In the genomic region with DNA sequence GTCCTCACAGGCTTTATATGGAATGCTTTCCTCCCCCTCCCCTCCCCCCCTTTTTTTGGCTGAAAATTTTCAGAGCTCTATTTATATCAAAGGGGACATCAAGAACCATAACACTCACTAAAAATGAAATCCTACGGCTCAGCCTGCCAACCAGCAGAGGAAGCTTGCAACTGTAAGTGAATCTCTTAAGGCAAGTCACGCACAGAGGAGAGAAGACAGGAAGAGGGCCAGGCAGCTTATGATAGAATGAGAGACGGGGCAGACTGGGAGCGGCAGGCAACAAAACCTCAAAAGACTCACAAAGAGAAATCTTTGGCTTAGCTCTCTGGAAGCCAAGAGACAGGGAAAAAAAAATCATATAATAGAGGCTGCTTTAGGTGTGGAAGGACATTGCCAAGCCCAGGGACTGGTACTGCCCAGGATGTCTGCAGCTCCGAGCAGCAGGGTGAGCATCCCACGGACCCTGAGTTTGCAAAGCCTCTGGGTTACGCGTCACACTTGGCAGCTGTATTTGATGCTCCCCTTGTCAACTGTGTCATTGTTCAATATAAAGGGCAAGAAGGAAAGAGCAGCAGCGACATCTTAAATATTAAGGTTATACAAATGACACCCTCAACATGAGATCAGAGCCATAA, we compare ENCODE assay signal across 16 mouse cellular contexts.
A peak's percentile ranks its signal among the peaks of the same experiment; 100 is the strongest.
DNase-seq lines count a peak whose midpoint lies in the region; ATAC-seq and TF ChIP-seq lines count a peak whose summit lies in the region.
"Had no signal": no experiment of that assay in that cellular context is flagged by ENCODE, and none has a peak within 500 bp of the region (broad histone marks: within the 10 kb centered on the region; RNA-seq: fewer than 3 reads in every experiment).

No protein-coding gene starts in this region.

- H3K9ac ChIP-seq in forebrain, embryonic 15.5 days (replicated peaks) = no peak overlapping the region
- H3K9ac ChIP-seq in forebrain, embryonic 13.5 days = no peak overlapping the region
- H3K9ac ChIP-seq: stomach, embryonic 15.5 days had no signal

- no peak for TF ChIP-seq CTCF in left cerebral cortex, adult 2 months (IDR thresholded peaks at IDR 0.05)

- WGBS in forebrain, embryonic 15.5 days = 60% methylated on average over 9 of the region's 9 CpGs
- 71% methylated on average over 9 of the region's 9 CpGs for WGBS in forebrain, embryonic 13.5 days

- ATAC-seq in forebrain, embryonic 15.5 days (replicated peaks) = no peak; the same call in 1 of the 2 replicates
- ATAC-seq in forebrain, embryonic 13.5 days = no peak

- H3K27me3 ChIP-seq in forebrain, embryonic 15.5 days = no peaks in the 10 kb centered on the region
- no peaks in the 10 kb centered on the region for H3K27me3 ChIP-seq in forebrain, embryonic 13.5 days
- H3K27me3 ChIP-seq: stomach, embryonic 15.5 days had no signal

- intact Hi-C loops in left cerebral cortex, adult 2 months (cut with DNase I) = loop anchor here (5.0 kb wide), 1 partner anchor 56 kb away; no protein-coding TSS in a partner anchor

- H3K4me3 ChIP-seq in forebrain, embryonic 15.5 days = no peak overlapping the region
- H3K4me3 ChIP-seq in forebrain, embryonic 13.5 days = no peak overlapping the region
- no peak overlapping the region for H3K4me3 ChIP-seq in left cerebral cortex, adult 2 months
- H3K4me3 ChIP-seq: heart, embryonic 10.5 days; stomach, embryonic 15.5 days had no signal

- H3K4me2 ChIP-seq in forebrain, embryonic 15.5 days (replicated peaks) = peak overlapping the region; percentile 19; the same call in 1 of the 2 replicates
- no peak overlapping the region for H3K4me2 ChIP-seq in forebrain, embryonic 13.5 days
- H3K4me2 ChIP-seq: stomach, embryonic 15.5 days had no signal

- H3K9me3 ChIP-seq in forebrain, embryonic 15.5 days = no peaks in the 10 kb centered on the region
- no peaks in the 10 kb centered on the region for H3K9me3 ChIP-seq in forebrain, embryonic 13.5 days (replicated peaks)
- H3K9me3 ChIP-seq: heart, embryonic 10.5 days; stomach, embryonic 15.5 days had no signal

- no peaks in the 10 kb centered on the region for H3K36me3 ChIP-seq in forebrain, embryonic 15.5 days
- H3K36me3 ChIP-seq in forebrain, embryonic 13.5 days (ENCODE audit: poor library complexity, severe bottlenecking) = no peaks in the 10 kb centered on the region
- H3K36me3 ChIP-seq: heart, embryonic 10.5 days; stomach, embryonic 15.5 days had no signal

- no peak for DNase-seq in left cerebral cortex, adult 2 months (ENCODE audit: extremely low spot score in 1 of 2, low spot score in 2 of 2)
- no peak for DNase-seq in left cerebral cortex, adult 11 months (ENCODE audit: low spot score)
- peak; percentile 41 to 56 for DNase-seq in right cerebral cortex, postnatal 10 days (ENCODE audit: low spot score in 2 of 2)
- DNase-seq in right cerebral cortex, adult 2 months (ENCODE audit: low spot score in 2 of 2) = no peak
- no peak for DNase-seq in embryo, embryonic 10 days (ENCODE audit: low spot score)
- no peak for DNase-seq in spleen, adult 12 weeks (ENCODE audit: low spot score)
- DNase-seq: cerebellum, adult 9-10 months; gastrocnemius, postnatal 25 days; heart, postnatal 4 days; kidney, adult 18-20 months; liver had no signal

- no peak overlapping the region for H3K27ac ChIP-seq in forebrain, embryonic 15.5 days (replicated peaks)
- no peak overlapping the region for H3K27ac ChIP-seq in forebrain, embryonic 13.5 days
- peak overlapping the region; percentile 62 for H3K27ac ChIP-seq in left cerebral cortex, adult 2 months
- H3K27ac ChIP-seq: heart, embryonic 10.5 days; macrophage; stomach, embryonic 15.5 days had no signal

- H3K4me1 ChIP-seq in forebrain, embryonic 15.5 days = peaks cover 8% of the 10 kb centered on the region; the same call in 1 of the 2 replicates
- peaks cover 10% of the 10 kb centered on the region; the same call in 1 of the 2 replicates for H3K4me1 ChIP-seq in forebrain, embryonic 13.5 days
- H3K4me1 ChIP-seq: heart, embryonic 10.5 days; stomach, embryonic 15.5 days had no signal

Comparison
In these comparisons a context has a peak if more than half of its experiments do, and no peak if none do; other contexts are left out.
1. DNase-seq: peak in right cerebral cortex, postnatal 10 days (2 of 2); none in left cerebral cortex, adult 2 months (0 of 2), left cerebral cortex, adult 11 months (single experiment), right cerebral cortex, adult 2 months (0 of 2), embryo, embryonic 10 days (single experiment) and spleen, adult 12 weeks (single experiment).